Mouse (Mus musculus) liver, embryonic 14.5 days (tissue): ENCODE measurements around the gene Inafm1.

Experiments used
- CTCF ChIP-seq: IDR thresholded peaks from 2 replicates; pipeline ENCODE4 v1.5.1; 2016; ENCODE audit warnings: antibody characterized with exemption, low read depth, control low read depth
- EP300 ChIP-seq: IDR thresholded peaks from 2 replicates; pipeline ENCODE4 v1.6.1; 2016; ENCODE audit warnings: antibody characterized with exemption, low read depth

GRCm38 (mm10) chr7:16294346-16294745, 20.9 kb upstream of the Inafm1 start:
- TF ChIP-seq CTCF (no peak), EP300 (no peak)
